Mouse (Mus musculus) heart, embryonic 14.5 days (tissue): ENCODE results near the gene Hmbs. TPM values are rescaled to one million over a fixed set of nuclear protein-coding genes. Genes with fewer than 3 reads are reported as not detected.

Source experiments
- ATAC-seq: fragments of 200-750 bp; cut with Nextera tagmentation; 2 replicates; pipeline ENCODE4 v1.8.0; 2017; ENCODE audit warnings: low read depth, moderate TSS enrichment; ENCODE audit not compliant: insufficient number of reproducible peaks, insufficient read depth, low FRiP score
- H3K27ac ChIP-seq, 2 experiments: fragments of 200-500 bp in 1 of 2; fragments of 300-500 bp in 1 of 2; sonication (generic) in 1 of 2; replicated peaks in 1 of 2; 2 replicates each; pipeline ENCODE4 v1.5.1; 2012 to 2014; ENCODE audit warnings: low read depth in 2 of 2, low read length in 2 of 2, control low read depth in 1 of 2, mild to moderate bottlenecking in 1 of 2, mixed read lengths in 1 of 2; ENCODE audit not compliant: control insufficient read depth in 1 of 2, insufficient read depth in 1 of 2
- H3K27me3 ChIP-seq: fragments of 300-500 bp; sonication (generic); 2 replicates; pipeline ENCODE4 v1.6.1; 2014; ENCODE audit warnings: mild to moderate bottlenecking, low read length, control low read depth; ENCODE audit not compliant: control insufficient read depth, insufficient read depth
- H3K36me3 ChIP-seq: fragments of 300-500 bp; sonication (generic); 2 replicates; pipeline ENCODE4 v1.6.1; 2014; ENCODE audit warnings: mild to moderate bottlenecking, control low read depth, low read length, mixed read lengths; ENCODE audit not compliant: control insufficient read depth, insufficient read depth
- H3K4me1 ChIP-seq, 2 experiments: fragments of 200-500 bp in 1 of 2; fragments of 300-500 bp in 1 of 2; sonication (generic) in 1 of 2; 2 replicates each; pipeline ENCODE4 v1.6.1; 2012 to 2014; ENCODE audit warnings: low read length in 2 of 2, control low read depth in 1 of 2, mixed read lengths in 1 of 2; ENCODE audit not compliant: control insufficient read depth in 2 of 2, insufficient read depth in 2 of 2
- H3K4me2 ChIP-seq: fragments of 300-500 bp; sonication (generic); 2 replicates; pipeline ENCODE4 v1.6.1; 2014; ENCODE audit warnings: mild to moderate bottlenecking, low read length
- H3K4me3 ChIP-seq, 2 experiments: fragments of 200-500 bp in 1 of 2; fragments of 300-500 bp in 1 of 2; sonication (generic) in 1 of 2; 2 replicates each; pipeline ENCODE4 v1.5.1; 2012 to 2014; ENCODE audit warnings: low read length in 2 of 2, mild to moderate bottlenecking in 2 of 2, control low read depth in 1 of 2, low read depth in 1 of 2, moderate library complexity in 1 of 2; ENCODE audit not compliant: control insufficient read depth in 1 of 2, insufficient read depth in 1 of 2
- H3K9ac ChIP-seq: fragments of 300-500 bp; sonication (generic); 2 replicates; pipeline ENCODE4 v1.6.1; 2014; ENCODE audit warnings: mild to moderate bottlenecking, low read length
- H3K9me3 ChIP-seq: fragments of 300-500 bp; sonication (generic); 2 replicates; pipeline ENCODE4 v1.6.1; 2016; ENCODE audit warnings: low read length, control low read depth; ENCODE audit not compliant: control insufficient read depth
- WGBS: fragments of 180-500 bp; shearing (Covaris S2); extraction: QIAGEN DNeasy Blood & Tissue Kit; methylation state at CpG from one replicate; pipeline ENCODE4 v1.1.7; 2014; 5-methylcytosine and 5-hydroxymethylcytosine counted together
- polyA plus RNA-seq: library from polyadenylated mRNA; unstranded; fragments of >200 nt; fragmentation: Nextera tagmentation; extraction: Ambion mirVana; gene quantifications from 2 replicates; pipeline ENCODE4 v1.2.1, GENCODE M21; 2014

Gene Hmbs
- 110 and 112 TPM in 2 replicates for polyA plus RNA-seq

- Histone ChIP-seq H3K9me3 (no peaks in the 10 kb centered on the region), H3K4me2 (peak within 1 kb of the TSS; percentile 85), H3K9ac (peak within 1 kb of the TSS; percentile 86), H3K4me1 (peaks cover 7 to 15% of the 10 kb centered on the region in 2 experiments), H3K27ac (peak within 1 kb of the TSS; percentile 97 to 100), H3K4me3 (peak within 1 kb of the TSS; percentile 71 to 98), H3K27me3 (no peaks in the 10 kb centered on the region), H3K36me3 (peaks cover 56% of the 10 kb centered on the region)
- ATAC-seq, result peak; percentile 94
- WGBS, result under 1% methylated on average over 39 of the region's 39 CpGs
These were observed at the start of gene Hmbs for GRCm38 (mm10) chr9:44343781-44344421. Gene Hmbs, minus strand, starts transcription at chr9:44344228.

- Histone ChIP-seq H3K4me2 (no peak overlapping the region), H3K27ac (no peak overlapping the region), H3K4me1 (no peaks in the 10 kb centered on the region), H3K36me3 (peaks cover 54% of the 10 kb centered on the region), H3K27me3 (no peaks in the 10 kb centered on the region), H3K4me3 (no peak overlapping the region), H3K9me3 (no peaks in the 10 kb centered on the region), H3K9ac (no peak overlapping the region)
- WGBS, result 37% methylated on average over 4 of the region's 4 CpGs
- no peak for ATAC-seq
These were observed 47.4 kb upstream of the Hmbs start for GRCm38 (mm10) chr9:44391466-44391865.

- ATAC-seq, result no peak
- H3K9me3 ChIP-seq, result no peaks in the 10 kb centered on the region
- peaks cover 76% of the 10 kb centered on the region for H3K36me3 ChIP-seq
- H3K4me1 ChIP-seq, result no peaks in the 10 kb centered on the region
- no peak overlapping the region for H3K9ac ChIP-seq
- H3K27me3 ChIP-seq, result no peaks in the 10 kb centered on the region
- no peak overlapping the region for H3K4me3 ChIP-seq
- no peak overlapping the region for H3K4me2 ChIP-seq
- 63% methylated on average over 8 of the region's 8 CpGs for WGBS
- H3K27ac ChIP-seq, result no peak overlapping the region
These were observed 45.2 kb upstream of the Hmbs start for GRCm38 (mm10) chr9:44389273-44389672.

- peaks cover 95% of the 10 kb centered on the region for H3K36me3 ChIP-seq
- H3K4me1 ChIP-seq, result no peaks in the 10 kb centered on the region
- H3K9ac ChIP-seq, result no peak overlapping the region
- no peak overlapping the region for H3K4me3 ChIP-seq
- no peak overlapping the region for H3K4me2 ChIP-seq
- no peaks in the 10 kb centered on the region for H3K27me3 ChIP-seq
- no peak for ATAC-seq
- H3K9me3 ChIP-seq, result no peaks in the 10 kb centered on the region
- 58% methylated on average over 3 of the region's 3 CpGs for WGBS
- no peak overlapping the region for H3K27ac ChIP-seq
These were observed 43.2 kb upstream of the Hmbs start for GRCm38 (mm10) chr9:44387221-44387620.

GRCm38 (mm10) chr9:44384596-44384995, 40.6 kb upstream of the Hmbs start:
- Histone ChIP-seq H3K4me2 (no peak overlapping the region), H3K9ac (no peak overlapping the region), H3K36me3 (peaks cover 90% of the 10 kb centered on the region), H3K9me3 (no peaks in the 10 kb centered on the region), H3K4me1 (peaks cover 8 to 11% of the 10 kb centered on the region in 2 experiments; a peak in 3 of 4 replicates), H3K27ac (no peak overlapping the region), H3K27me3 (no peaks in the 10 kb centered on the region), H3K4me3 (no peak overlapping the region)
- ATAC-seq, result no peak
- WGBS, result 90% methylated on average over 13 of the region's 13 CpGs

- Histone ChIP-seq H3K27me3 (no peaks in the 10 kb centered on the region), H3K27ac (peak overlapping the region; percentile 71 to 80), H3K9ac (peak overlapping the region; percentile 92), H3K4me1 (peaks cover 10 to 20% of the 10 kb centered on the region in 2 experiments; a peak in 3 of 4 replicates), H3K4me2 (peak overlapping the region; percentile 75), H3K9me3 (no peaks in the 10 kb centered on the region), H3K36me3 (peaks cover 42% of the 10 kb centered on the region), H3K4me3 (peak overlapping the region; percentile 74 to 76)
- 6% methylated on average over 15 of the region's 15 CpGs for WGBS
- no peak for ATAC-seq
These were observed 35.8 kb upstream of the Hmbs start for GRCm38 (mm10) chr9:44379862-44380261.

- under 1% methylated on average over 83 of the region's 83 CpGs for WGBS
- H3K9me3 ChIP-seq, result no peaks in the 10 kb centered on the region
- H3K4me2 ChIP-seq, result peak within 1 kb of the TSS; percentile 85
- peak within 1 kb of the TSS; percentile 80 to 82 for H3K27ac ChIP-seq
- H3K4me1 ChIP-seq, result peaks cover 10 to 20% of the 10 kb centered on the region in 2 experiments; a peak in 3 of 4 replicates
- H3K36me3 ChIP-seq, result peaks cover 36% of the 10 kb centered on the region
- peak within 1 kb of the TSS; percentile 76 to 86 for H3K4me3 ChIP-seq
- H3K9ac ChIP-seq, result peak within 1 kb of the TSS; percentile 92
- no peaks in the 10 kb centered on the region for H3K27me3 ChIP-seq
- peak; percentile 98 for ATAC-seq
These were observed 35.2 kb upstream of the Hmbs start, which contains the start of gene Hyou1 for GRCm38 (mm10) chr9:44379054-44379834. Gene Hyou1, plus strand, starts transcription at chr9:44379490.
